Mouse (Mus musculus) R1 (cell line): ENCODE results near the gene Clasrp.
"Not testable (repeated sequence)": the region's sequence is repeated elsewhere in the genome, so short reads cannot be mapped to it uniquely, and the experiment has no call there.

Experiments used
- DNase-seq: peaks from one replicate; pipeline ENCODE4 v3.0.0-alpha.2; 2018; ENCODE audit warnings: low read depth, low spot score

Gene Clasrp

GRCm38 (mm10) chr7:19609641-19610332, 5.5 kb upstream of the Clasrp start:
- DNase-seq, result peak; percentile 98

- DNase-seq, result peak; percentile 79
Measured at GRCm38 (mm10) chr7:19607291-19607690, 3.0 kb upstream of the Clasrp start.

GRCm38 (mm10) chr7:19604606-19605214, 424 bp upstream of the Clasrp start:
- not testable (repeated sequence) for DNase-seq

- DNase-seq, result peak; percentile 71
Measured at GRCm38 (mm10) chr7:19603055-19603454, 1.2 kb downstream of the Clasrp start.

- no peak for DNase-seq
Measured at GRCm38 (mm10) chr7:19600562-19600961, 3.7 kb downstream of the Clasrp start.

- DNase-seq, result peak; percentile 55
Measured at GRCm38 (mm10) chr7:19593061-19593730, 11.1 kb downstream of the Clasrp start.

GRCm38 (mm10) chr7:19589917-19590316, 14.4 kb downstream of the Clasrp start:
- DNase-seq, result peak; percentile 89

GRCm38 (mm10) chr7:19589207-19589606, 15.1 kb downstream of the Clasrp start:
- peak; percentile 80 for DNase-seq

- DNase-seq, result peak; percentile 76
Measured at GRCm38 (mm10) chr7:19586269-19586668, 18.0 kb downstream of the Clasrp start.

- no peak for DNase-seq
Measured at GRCm38 (mm10) chr7:19580634-19581033, 23.7 kb downstream of the Clasrp start.

- no peak for DNase-seq
Measured at GRCm38 (mm10) chr7:19579751-19580150, 24.5 kb downstream of the Clasrp start.

GRCm38 (mm10) chr7:19578436-19578835, 25.9 kb downstream of the Clasrp start:
- no peak for DNase-seq

GRCm38 (mm10) chr7:19577877-19578414, 26.3 kb downstream of the Clasrp start:
- no peak for DNase-seq

GRCm38 (mm10) chr7:19577141-19577852, 27.0 kb downstream of the Clasrp start, which contains the start of the genes Zfp296 and Gemin7:
Gene Zfp296, plus strand, starts transcription at chr7:19577287.
Gene Gemin7, minus strand, starts transcription at chr7:19577595.
- DNase-seq, result peak; percentile 89

- peak; percentile 47 for DNase-seq
Measured at GRCm38 (mm10) chr7:19575559-19575958, 28.7 kb downstream of the Clasrp start.

- DNase-seq, result peak; percentile 97
Measured at GRCm38 (mm10) chr7:19573776-19574140, 30.5 kb downstream of the Clasrp start.

- peak; percentile 88 for DNase-seq
Measured at GRCm38 (mm10) chr7:19572926-19573775, 31.1 kb downstream of the Clasrp start.

GRCm38 (mm10) chr7:19569647-19570046, 34.6 kb downstream of the Clasrp start:
- DNase-seq, result peak; percentile 84

- no peak for DNase-seq
Measured at GRCm38 (mm10) chr7:19567426-19567825, 36.9 kb downstream of the Clasrp start.

- no peak for DNase-seq
Measured at GRCm38 (mm10) chr7:19565803-19566202, 38.5 kb downstream of the Clasrp start.

- peak; percentile 78 for DNase-seq
Measured at GRCm38 (mm10) chr7:19564455-19564854, 39.8 kb downstream of the Clasrp start.
